Mouse (Mus musculus) liver, embryonic 14.5 days (tissue): ENCODE measurements around the gene Mtg2. TPM values are rescaled to one million over a fixed set of nuclear protein-coding genes. Genes with fewer than 3 reads are reported as not detected.

Experiments used
- ATAC-seq: fragments of 200-750 bp; cut with Nextera tagmentation; 2 replicates; pipeline ENCODE4 v1.8.0; 2017; ENCODE audit warnings: moderate number of reproducible peaks, mild to moderate bottlenecking, moderate library complexity; ENCODE audit not compliant: insufficient read depth
- DNase-seq, 3 experiments: peaks; one replicate each; pipeline ENCODE4 v3.0.0-alpha.2; 2012 to 2013; ENCODE audit warnings: low read depth in 3 of 3, low spot score in 3 of 3
- H3K27ac ChIP-seq: fragments of 300-500 bp; sonication (generic); 2 replicates; pipeline ENCODE4 v1.5.1; 2014; ENCODE audit warnings: moderate library complexity, mild to moderate bottlenecking, control low read depth, inconsistent platforms
- H3K27me3 ChIP-seq: fragments of 300-500 bp; sonication (generic); 2 replicates; pipeline ENCODE4 v1.6.1; 2014; ENCODE audit warnings: mild to moderate bottlenecking, low read length, moderate library complexity; ENCODE audit not compliant: control insufficient read depth, insufficient read depth
- H3K36me3 ChIP-seq: fragments of 300-500 bp; sonication (generic); replicated peaks from 2 replicates; pipeline ENCODE4 v1.6.1; 2014; ENCODE audit warnings: low read depth; ENCODE audit not compliant: control insufficient read depth, insufficient read depth
- H3K4me1 ChIP-seq, 2 experiments: fragments of 200-500 bp in 1 of 2; fragments of 300-500 bp in 1 of 2; sonication (generic) in 1 of 2; replicated peaks; 2 replicates each; pipeline ENCODE4 v1.6.1; 2012 to 2014; ENCODE audit warnings: antibody characterized with exemption in 1 of 2, inconsistent platforms in 1 of 2, low read length in 1 of 2; ENCODE audit not compliant: control insufficient read depth in 2 of 2, insufficient read depth in 2 of 2
- H3K4me2 ChIP-seq: fragments of 300-500 bp; sonication (generic); 2 replicates; pipeline ENCODE4 v1.6.1; 2014; ENCODE audit warnings: low read depth, mild to moderate bottlenecking, control low read depth, moderate library complexity
- H3K4me3 ChIP-seq, 2 experiments: fragments of 200-500 bp in 1 of 2; fragments of 300-500 bp in 1 of 2; sonication (generic) in 1 of 2; 2 replicates each; pipeline ENCODE4 v1.5.1; 2012 to 2014; ENCODE audit warnings: low read depth in 2 of 2, low read length in 2 of 2, mild to moderate bottlenecking in 2 of 2, control low read depth in 1 of 2, inconsistent platforms in 1 of 2, moderate library complexity in 1 of 2; ENCODE audit not compliant: insufficient read depth in 1 of 2
- H3K9ac ChIP-seq: fragments of 300-500 bp; sonication (generic); replicated peaks from 2 replicates; pipeline ENCODE4 v1.6.1; 2014; ENCODE audit warnings: mild to moderate bottlenecking, control low read depth, moderate library complexity
- H3K9me3 ChIP-seq: fragments of 300-500 bp; sonication (generic); 2 replicates; pipeline ENCODE4 v1.6.1; 2016; ENCODE audit warnings: low read length, mixed read lengths; ENCODE audit not compliant: control insufficient read depth
- CTCF ChIP-seq: IDR thresholded peaks from 2 replicates; pipeline ENCODE4 v1.5.1; 2016; ENCODE audit warnings: antibody characterized with exemption, low read depth, control low read depth
- EP300 ChIP-seq: IDR thresholded peaks from 2 replicates; pipeline ENCODE4 v1.6.1; 2016; ENCODE audit warnings: antibody characterized with exemption, low read depth
- WGBS: fragments of 180-500 bp; shearing (Covaris S2); extraction: QIAGEN DNeasy Blood & Tissue Kit; methylation state at CpG from one replicate; pipeline ENCODE4 v1.1.7; 2014; ENCODE audit not compliant: insufficient replicate concordance; 5-methylcytosine and 5-hydroxymethylcytosine counted together
- polyA plus RNA-seq, 2 experiments: library from polyadenylated mRNA; depleted of rRNA in 1 of 2; stranded (reverse) in 1 of 2; unstranded in 1 of 2; fragments of >200 nt; fragmentation: Nextera tagmentation in 1 of 2; extraction: Ambion mirVana in 1 of 2; gene quantifications; 2 replicates each; pipeline versions ENCODE4 v1.2.1 to v1.2.3; 2012 to 2014

The Mtg2 gene
- polyA plus RNA-seq, 2 experiments: 8.5 to 10.7 TPM

DNA sequence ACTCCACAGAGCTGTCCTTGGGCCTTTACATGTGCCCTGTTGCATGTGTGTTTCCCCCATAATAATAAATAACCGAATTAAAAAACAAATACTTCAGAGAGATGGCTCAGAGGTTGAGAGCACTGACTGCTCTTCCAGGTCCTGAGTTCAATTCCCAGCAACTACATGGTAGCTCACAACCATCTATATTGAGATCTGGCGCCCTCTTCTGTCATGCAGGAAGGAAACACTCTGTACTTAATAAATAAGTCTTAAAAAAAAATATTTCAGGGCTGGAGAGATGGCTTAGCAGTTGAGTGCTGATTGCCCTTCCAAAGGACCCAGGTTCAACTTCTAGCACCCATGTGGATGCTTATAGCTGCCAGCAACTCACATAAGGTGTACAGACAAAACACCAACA is 53.8 kb downstream of the Mtg2 start:
- Histone ChIP-seq H3K27ac (no peak overlapping the region), H3K9me3 (no peaks in the 10 kb centered on the region), H3K9ac (no peak overlapping the region), H3K36me3 (no peaks in the 10 kb centered on the region), H3K4me1 (peaks cover 7% of the 10 kb centered on the region in 2 experiments), H3K4me2 (no peak overlapping the region), H3K27me3 (no peaks in the 10 kb centered on the region), H3K4me3 (no peak overlapping the region)
- 61% methylated on average over 2 of the region's 2 CpGs for WGBS
- DNase-seq: no peak
- TF ChIP-seq EP300 (no peak), CTCF (peak; percentile 35; the same call in 1 of the 2 replicates)
- no peak for ATAC-seq

DNA sequence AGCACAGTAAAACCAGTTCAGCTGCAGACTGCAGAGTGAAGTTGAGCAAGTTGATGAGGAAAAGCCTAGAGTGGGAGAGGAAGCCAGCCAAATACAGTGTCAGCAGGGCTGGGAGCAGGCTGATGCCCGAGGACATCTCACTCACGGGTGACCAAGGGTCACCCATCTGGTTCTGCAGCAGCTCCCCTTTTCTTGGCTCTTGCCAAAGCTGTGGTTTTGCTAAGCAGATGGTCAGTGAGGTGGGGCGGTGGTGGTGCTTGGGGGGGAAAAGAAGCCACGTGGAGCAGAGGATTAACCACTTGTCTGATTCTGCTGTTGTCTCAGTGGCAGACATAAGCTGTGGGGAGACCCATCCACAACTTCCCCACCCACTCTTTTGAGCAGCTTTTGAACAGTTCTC is 55.8 kb downstream of the Mtg2 start:
- DNase-seq: no peak
- Histone ChIP-seq H3K27ac (no peak overlapping the region), H3K9me3 (no peaks in the 10 kb centered on the region), H3K4me1 (peaks cover 0 to 2% of the 10 kb centered on the region in 2 experiments; a peak in 2 of 4 replicates), H3K4me3 (no peak overlapping the region), H3K4me2 (no peak overlapping the region), H3K36me3 (no peaks in the 10 kb centered on the region), H3K9ac (no peak overlapping the region), H3K27me3 (no peaks in the 10 kb centered on the region)
- WGBS: 19% methylated on average over 4 of the region's 4 CpGs
- no peak for ATAC-seq
- TF ChIP-seq EP300 (no peak), CTCF (no peak)

DNA sequence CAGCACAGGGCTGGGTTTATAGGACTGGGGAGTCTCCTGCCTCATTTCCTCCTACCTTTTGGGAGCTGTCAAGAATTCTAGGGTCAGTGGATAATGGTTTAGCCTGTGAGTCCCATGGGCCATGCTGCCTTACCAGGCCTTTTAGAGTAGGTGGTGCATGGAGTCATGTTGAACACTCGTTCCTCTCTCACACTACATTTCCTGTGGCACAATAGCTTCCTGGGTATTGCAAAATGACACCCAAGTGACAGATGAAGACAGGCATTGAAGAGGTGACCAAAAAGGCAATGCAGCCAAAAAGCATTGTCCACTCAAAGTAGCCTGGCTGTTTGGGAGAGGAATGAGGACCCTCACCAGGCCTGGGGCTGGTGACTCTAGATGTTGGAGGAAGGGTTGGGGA is 57.3 kb downstream of the Mtg2 start:
- WGBS: 51% methylated on average over 1 of the region's 1 CpGs
- H3K27ac ChIP-seq: no peak overlapping the region

DNA sequence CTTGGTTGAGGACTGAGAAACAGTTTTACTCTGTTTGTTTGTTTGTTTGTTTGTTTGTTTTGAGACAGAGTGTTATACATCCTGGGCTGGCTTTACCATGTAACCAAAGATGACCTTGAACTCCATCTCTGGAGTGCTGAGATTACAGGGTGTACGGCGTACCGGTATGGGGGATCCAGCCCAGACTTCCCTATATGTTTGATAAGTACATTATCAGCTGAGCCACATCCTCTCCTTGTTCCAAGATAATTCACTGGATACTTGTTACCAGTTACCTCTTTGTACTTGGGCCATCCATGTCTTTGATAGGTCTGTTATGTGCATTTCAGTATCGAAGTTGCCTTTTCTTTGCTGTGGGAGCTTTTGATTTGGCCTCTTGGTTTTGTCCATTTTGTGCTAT is 62.8 kb downstream of the Mtg2 start:
- Histone ChIP-seq H3K36me3 (no peaks in the 10 kb centered on the region), H3K4me1 (peaks cover 0 to 9% of the 10 kb centered on the region in 2 experiments; a peak in 2 of 4 replicates), H3K4me3 (no peak overlapping the region), H3K9me3 (no peaks in the 10 kb centered on the region), H3K27me3 (no peaks in the 10 kb centered on the region), H3K27ac (no peak overlapping the region), H3K9ac (no peak overlapping the region), H3K4me2 (no peak overlapping the region)
- no peak for ATAC-seq
- 31% methylated on average over 4 of the region's 4 CpGs for WGBS
- TF ChIP-seq EP300: no peak
- TF ChIP-seq CTCF: no peak
- no peak for DNase-seq

More for the DNA sequence above, 57.3 kb downstream of the Mtg2 start:
- no peaks in the 10 kb centered on the region for H3K27me3 ChIP-seq
- ATAC-seq (no peak), DNase-seq (no peak)
- H3K9me3 ChIP-seq: no peaks in the 10 kb centered on the region
- peaks cover 0 to 2% of the 10 kb centered on the region in 2 experiments; a peak in 2 of 4 replicates for H3K4me1 ChIP-seq
- H3K9ac ChIP-seq: no peak overlapping the region
- TF ChIP-seq CTCF (no peak), EP300 (no peak)
- no peaks in the 10 kb centered on the region for H3K36me3 ChIP-seq
- no peak overlapping the region for H3K4me2 ChIP-seq
- no peak overlapping the region for H3K4me3 ChIP-seq

DNA sequence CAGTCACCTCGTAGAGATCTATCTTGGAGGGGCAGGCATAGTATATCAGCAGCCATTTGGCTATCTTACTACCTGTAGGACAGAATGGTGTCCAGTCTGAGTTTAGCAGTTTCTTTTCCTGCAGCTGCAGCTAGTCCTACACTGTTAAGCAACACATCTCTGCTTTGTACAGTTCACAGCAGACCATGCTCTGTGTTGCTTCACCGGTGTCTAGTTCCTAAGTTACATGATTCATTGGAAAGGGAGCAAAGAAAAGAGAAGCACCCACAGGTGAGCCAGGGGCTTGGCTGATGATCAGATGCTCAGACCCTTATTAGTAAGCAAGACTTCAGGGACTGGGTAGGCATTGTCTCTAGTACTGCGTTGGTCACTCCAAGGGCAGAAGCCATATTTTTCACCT is 63.5 kb downstream of the Mtg2 start:
- Histone ChIP-seq H3K4me3 (no peak overlapping the region), H3K9ac (no peak overlapping the region), H3K36me3 (no peaks in the 10 kb centered on the region), H3K27ac (no peak overlapping the region), H3K4me1 (peaks cover 0 to 9% of the 10 kb centered on the region in 2 experiments; a peak in 2 of 4 replicates), H3K9me3 (no peaks in the 10 kb centered on the region), H3K4me2 (no peak overlapping the region), H3K27me3 (no peaks in the 10 kb centered on the region)
- WGBS: 61% methylated on average over 3 of the region's 3 CpGs
- ATAC-seq (no peak), DNase-seq (no peak)
- TF ChIP-seq EP300 (no peak), CTCF (no peak)
